In the genomic region with DNA sequence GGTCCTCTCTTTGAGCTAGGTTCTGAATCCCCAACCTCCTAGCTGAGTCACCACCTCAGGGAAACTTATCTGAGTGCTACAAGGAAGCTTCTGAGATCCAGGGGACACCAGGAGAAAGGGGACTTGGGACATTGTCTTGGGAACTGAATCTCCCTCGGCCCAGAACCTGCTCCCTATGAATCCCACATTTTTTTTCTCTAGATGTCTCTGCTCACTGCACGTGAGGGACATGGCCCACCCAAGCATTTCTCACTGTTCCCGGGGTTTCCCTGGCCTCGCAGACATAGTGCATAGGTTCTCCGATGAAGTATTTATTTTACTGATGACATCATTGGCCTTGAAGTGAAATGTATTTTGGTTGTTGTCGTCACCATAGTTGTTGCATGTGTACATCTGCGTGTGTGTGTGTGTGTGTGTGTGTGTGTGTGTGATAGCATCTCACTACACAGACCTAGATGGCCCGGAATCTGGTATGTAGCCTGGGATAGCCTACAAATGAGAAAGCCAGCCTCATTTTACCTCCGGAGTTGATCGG, we compare ENCODE assay signal across 12 mouse cellular contexts. TPM values are rescaled to one million over a fixed set of nuclear protein-coding genes. Genes with fewer than 3 reads are reported as not detected.
A peak's percentile ranks its signal among the peaks of the same experiment; 100 is the strongest.
DNase-seq lines count a peak whose midpoint lies in the region; ATAC-seq and TF ChIP-seq lines count a peak whose summit lies in the region.
"Had no signal": no experiment of that assay in that cellular context is flagged by ENCODE, and none has a peak within 500 bp of the region (broad histone marks: within the 10 kb centered on the region; RNA-seq: fewer than 3 reads in every experiment).

No protein-coding gene starts in this region.

- TF ChIP-seq RAD21 in CH12.LX (IDR thresholded peaks at IDR 0.05; ENCODE audit: low read depth, low read length) = no peak

- H3K27me3 ChIP-seq in forebrain, embryonic 13.5 days = no peaks in the 10 kb centered on the region
- no peaks in the 10 kb centered on the region for H3K27me3 ChIP-seq in forebrain, embryonic 11.5 days (ENCODE audit: control insufficient read depth, insufficient read depth, low read length)
- no peaks in the 10 kb centered on the region for H3K27me3 ChIP-seq in intestine, embryonic 14.5 days (replicated peaks; ENCODE audit: control insufficient read depth, insufficient read depth, low read length)
- H3K27me3 ChIP-seq in intestine, postnatal 0 days (replicated peaks; ENCODE audit: control insufficient read depth, insufficient read depth, low read length) = no peaks in the 10 kb centered on the region
- H3K27me3 ChIP-seq in CH12.LX (replicated peaks) = no peaks in the 10 kb centered on the region
- H3K27me3 ChIP-seq in intestine, embryonic 16.5 days (replicated peaks; ENCODE audit: control insufficient read depth, insufficient read depth, low read length) = no peaks in the 10 kb centered on the region

- no peak for DNase-seq in forebrain, embryonic 11.5 days (ENCODE audit: low spot score)
- peak; percentile 48 for DNase-seq in intestine, embryonic 14.5 days (ENCODE audit: low spot score)
- DNase-seq in CH12.LX (ENCODE audit: extremely low read depth) = no peak
- no peak for DNase-seq in embryo, embryonic 11 days
- no peak for DNase-seq in retina, embryonic 14.5 days (ENCODE audit: low spot score)

- H3K4me3 ChIP-seq in forebrain, embryonic 13.5 days = no peak overlapping the region
- H3K4me3 ChIP-seq in forebrain, embryonic 11.5 days (ENCODE audit: low read depth, low read length) = no peak overlapping the region
- no peak overlapping the region for H3K4me3 ChIP-seq in intestine, embryonic 14.5 days (ENCODE audit: low read depth, low read length)
- no peak overlapping the region for H3K4me3 ChIP-seq in intestine, postnatal 0 days (ENCODE audit: low read depth, low read length)
- H3K4me3 ChIP-seq in CH12.LX (replicated peaks in 1 of 3; ENCODE audit: low read depth in 2 of 3, low read length in 2 of 3, poor library complexity in 1 of 3) = no peak overlapping the region
- H3K4me3 ChIP-seq in intestine, embryonic 16.5 days (ENCODE audit: low read length) = no peak overlapping the region
- H3K4me3 ChIP-seq: erythroblast, embryonic 14.5 days had no signal

- H3K79me2 ChIP-seq in CH12.LX (replicated peaks; ENCODE audit: control insufficient read depth, extremely low read depth, insufficient read depth, poor library complexity, severe bottlenecking) = no peaks in the 10 kb centered on the region

- no peak for ATAC-seq in forebrain, embryonic 13.5 days
- ATAC-seq in forebrain, embryonic 11.5 days (replicated peaks; ENCODE audit: low FRiP score) = no peak
- no peak for ATAC-seq in intestine, embryonic 14.5 days (replicated peaks; ENCODE audit: low FRiP score, low TSS enrichment, low read depth)
- ATAC-seq in intestine, postnatal 0 days = no peak
- no peak for ATAC-seq in intestine, embryonic 16.5 days

- 0 out of 2 replicates have a peak overlapping the region, but pooled peaks have one; percentile 43 for H3K4me2 ChIP-seq in forebrain, embryonic 13.5 days
- no peak overlapping the region for H3K4me2 ChIP-seq in forebrain, embryonic 11.5 days (ENCODE audit: low read depth, low read length, severe bottlenecking)
- H3K4me2 ChIP-seq in intestine, embryonic 14.5 days (ENCODE audit: low read length) = no peak overlapping the region
- H3K4me2 ChIP-seq in intestine, postnatal 0 days (replicated peaks; ENCODE audit: low read depth) = no peak overlapping the region
- peak overlapping the region; percentile 63; the same call in 1 of the 2 replicates for H3K4me2 ChIP-seq in CH12.LX (ENCODE audit: insufficient read depth, low read depth, poor library complexity, severe bottlenecking)
- H3K4me2 ChIP-seq in intestine, embryonic 16.5 days (ENCODE audit: low read depth, low read length) = no peak overlapping the region

- no peak overlapping the region; the same call in 1 of the 2 replicates for H3K27ac ChIP-seq in forebrain, embryonic 13.5 days
- no peak overlapping the region for H3K27ac ChIP-seq in forebrain, embryonic 11.5 days (ENCODE audit: low read depth, low read length)
- H3K27ac ChIP-seq in intestine, embryonic 14.5 days (ENCODE audit: low read depth) = 0 out of 2 replicates have a peak overlapping the region, but pooled peaks have one; percentile 14
- H3K27ac ChIP-seq in intestine, postnatal 0 days (ENCODE audit: low read depth, low read length) = no peak overlapping the region
- H3K27ac ChIP-seq in CH12.LX (ENCODE audit: insufficient read depth, low read depth) = no peak overlapping the region
- H3K27ac ChIP-seq in intestine, embryonic 16.5 days (ENCODE audit: low read length) = peak overlapping the region; percentile 40; the same call in 1 of the 2 replicates

- no peak; the same call in 1 of the 2 replicates for TF ChIP-seq EP300 in CH12.LX (IDR thresholded peaks at IDR 0.05; ENCODE audit: low read length)

- peaks cover 90% of the 10 kb centered on the region for H3K4me1 ChIP-seq in forebrain, embryonic 13.5 days
- H3K4me1 ChIP-seq in forebrain, embryonic 11.5 days (replicated peaks; ENCODE audit: control insufficient read depth, insufficient read depth, low read length) = peaks cover 50% of the 10 kb centered on the region
- H3K4me1 ChIP-seq in intestine, embryonic 14.5 days (replicated peaks; ENCODE audit: control insufficient read depth, insufficient read depth, low read length) = peaks cover 75% of the 10 kb centered on the region
- H3K4me1 ChIP-seq in intestine, postnatal 0 days (replicated peaks; ENCODE audit: control insufficient read depth, insufficient read depth, low read length) = peaks cover 34% of the 10 kb centered on the region
- peaks cover 71 to 98% of the 10 kb centered on the region in 2 experiments for H3K4me1 ChIP-seq in CH12.LX (ENCODE audit: control insufficient read depth in 1 of 2, insufficient read depth in 2 of 2)
- H3K4me1 ChIP-seq in intestine, embryonic 16.5 days (ENCODE audit: control insufficient read depth, insufficient read depth, low read length) = peaks cover 93% of the 10 kb centered on the region

- dilution Hi-C loops in CH12.LX (cut with MboI; ENCODE audit: extremely low pct_ligation_motif_present, extremely low pct_unique_long_range_greater_than_20kb, low sequenced_read_pairs) = no loop called here

- no peak overlapping the region for H3K9ac ChIP-seq in forebrain, embryonic 13.5 days
- H3K9ac ChIP-seq in forebrain, embryonic 11.5 days (ENCODE audit: low read length) = no peak overlapping the region
- H3K9ac ChIP-seq in intestine, embryonic 14.5 days (ENCODE audit: low read length) = no peak overlapping the region
- no peak overlapping the region for H3K9ac ChIP-seq in intestine, postnatal 0 days (ENCODE audit: low read depth, low read length)
- H3K9ac ChIP-seq in CH12.LX (ENCODE audit: insufficient read depth, low read depth) = no peak overlapping the region
- no peak overlapping the region for H3K9ac ChIP-seq in intestine, embryonic 16.5 days (ENCODE audit: low read depth, low read length)

- 87% methylated on average over 10 of the region's 10 CpGs for WGBS in forebrain, embryonic 13.5 days
- WGBS in forebrain, embryonic 11.5 days = 88% methylated on average over 10 of the region's 10 CpGs
- WGBS in intestine, embryonic 14.5 days = 74% methylated on average over 10 of the region's 10 CpGs
- WGBS in intestine, postnatal 0 days = 61% methylated on average over 10 of the region's 10 CpGs
- WGBS in intestine, embryonic 16.5 days = 77% methylated on average over 10 of the region's 10 CpGs

- peaks cover 6% of the 10 kb centered on the region for H3K36me3 ChIP-seq in forebrain, embryonic 13.5 days (ENCODE audit: poor library complexity, severe bottlenecking)
- no peaks in the 10 kb centered on the region for H3K36me3 ChIP-seq in forebrain, embryonic 11.5 days (ENCODE audit: control insufficient read depth, insufficient read depth, low read length)
- H3K36me3 ChIP-seq in intestine, embryonic 14.5 days (ENCODE audit: control insufficient read depth, insufficient read depth, low read length) = peaks cover under 1% of the 10 kb centered on the region
- peaks cover 5% of the 10 kb centered on the region for H3K36me3 ChIP-seq in intestine, postnatal 0 days (ENCODE audit: control insufficient read depth, insufficient read depth)
- H3K36me3 ChIP-seq in CH12.LX (replicated peaks in 1 of 2; ENCODE audit: control insufficient read depth in 1 of 2, insufficient read depth in 1 of 2, low read length in 1 of 2) = peaks cover 0 to 21% of the 10 kb centered on the region in 2 experiments
- H3K36me3 ChIP-seq in intestine, embryonic 16.5 days (ENCODE audit: control insufficient read depth, insufficient read depth, low read length) = no peaks in the 10 kb centered on the region

- in situ Hi-C loops in CH12.LX (cut with MboI; ENCODE audit: low pct_ligation_motif_present, low pct_unique_long_range_greater_than_20kb, low sequenced_read_pairs) = loop anchor here (5.0 kb wide), 1 partner anchor 34 kb away; no protein-coding TSS in a partner anchor

- H3K9me3 ChIP-seq in forebrain, embryonic 13.5 days (replicated peaks) = no peaks in the 10 kb centered on the region
- H3K9me3 ChIP-seq in forebrain, embryonic 11.5 days (ENCODE audit: control insufficient read depth, low read length) = no peaks in the 10 kb centered on the region
- H3K9me3 ChIP-seq in intestine, embryonic 14.5 days (ENCODE audit: control insufficient read depth, low read length) = no peaks in the 10 kb centered on the region
- no peaks in the 10 kb centered on the region for H3K9me3 ChIP-seq in intestine, postnatal 0 days (ENCODE audit: control insufficient read depth)
- H3K9me3 ChIP-seq in CH12.LX (replicated peaks; ENCODE audit: low read length) = no peaks in the 10 kb centered on the region
- H3K9me3 ChIP-seq in intestine, embryonic 16.5 days (ENCODE audit: control insufficient read depth, low read length) = no peaks in the 10 kb centered on the region

- no peak for TF ChIP-seq CTCF in intestine, postnatal 0 days (IDR thresholded peaks at IDR 0.05; ENCODE audit: low read depth)
- TF ChIP-seq CTCF in CH12.LX (conservative IDR thresholded peaks at IDR 0.05 in 1 of 2, IDR thresholded peaks at IDR 0.05 in 1 of 2; ENCODE audit: low read depth in 2 of 2, low read length in 2 of 2) = no peak

- TF ChIP-seq POLR2A in CH12.LX (IDR thresholded peaks at IDR 0.05; ENCODE audit: low read depth, low read length) = no peak

RNA-seq across cellular contexts. Expression of gene Bcl9l, which starts 13.3 kb away (rescaled TPM):
- polyA plus RNA-seq in forebrain, embryonic 13.5 days (2015; fragmentation: Nextera tagmentation; extraction: Ambion mirVana) = 8.6 and 9.1 TPM in 2 replicates
- 8.7 and 10.6 TPM in 2 replicates for polyA plus RNA-seq in forebrain, embryonic 11.5 days (2014; fragmentation: Nextera tagmentation; extraction: Ambion mirVana)
- polyA plus RNA-seq in intestine, embryonic 14.5 days (2014; fragmentation: Nextera tagmentation; extraction: Ambion mirVana) = 10.2 TPM in 2 replicates
- 4.8 and 4.9 TPM in 2 replicates for polyA plus RNA-seq in intestine, postnatal 0 days (2015; fragmentation: Nextera tagmentation; extraction: Ambion mirVana)
- 0.88 and 1.6 TPM in 2 replicates for total RNA-seq in CH12.LX (2012; rRNA removed)
- 0.08 and 0.67 TPM in 2 replicates for total RNA-seq in CH12.LX (2014; rRNA removed)
- polyA plus RNA-seq in CH12.LX (2012; ENCODE audit: insufficient read length, low read depth) = 6.2 and 7.5 TPM in 2 replicates
- polyA plus RNA-seq in intestine, embryonic 16.5 days (2015; fragmentation: Nextera tagmentation; extraction: Ambion mirVana) = 5.1 and 5.9 TPM in 2 replicates

RNA-seq across cellular contexts. Expression of gene Upk2, which starts 41.1 kb away (rescaled TPM):
- polyA plus RNA-seq in forebrain, embryonic 13.5 days (2015; fragmentation: Nextera tagmentation; extraction: Ambion mirVana) = not detected in 2 replicates
- not detected in 2 replicates for polyA plus RNA-seq in forebrain, embryonic 11.5 days (2014; fragmentation: Nextera tagmentation; extraction: Ambion mirVana)
- polyA plus RNA-seq in intestine, embryonic 14.5 days (2014; fragmentation: Nextera tagmentation; extraction: Ambion mirVana) = 2.1 and 2.3 TPM in 2 replicates
- not detected in 2 replicates for polyA plus RNA-seq in intestine, postnatal 0 days (2015; fragmentation: Nextera tagmentation; extraction: Ambion mirVana)
- not detected in 2 replicates for total RNA-seq in CH12.LX (2012; rRNA removed)
- not detected in 2 replicates for total RNA-seq in CH12.LX (2014; rRNA removed)
- not detected in 2 replicates for polyA plus RNA-seq in CH12.LX (2012; ENCODE audit: insufficient read length, low read depth)
- polyA plus RNA-seq in intestine, embryonic 16.5 days (2015; fragmentation: Nextera tagmentation; extraction: Ambion mirVana) = 0.61 and 0.80 TPM in 2 replicates
- polyA plus RNA-seq: erythroblast, embryonic 14.5 days had no signal

RNA-seq across cellular contexts. Expression of gene Foxr1, which starts 54.9 kb away (rescaled TPM):
- not detected in 2 replicates for polyA plus RNA-seq in forebrain, embryonic 13.5 days (2015; fragmentation: Nextera tagmentation; extraction: Ambion mirVana)
- not detected in 2 replicates for polyA plus RNA-seq in forebrain, embryonic 11.5 days (2014; fragmentation: Nextera tagmentation; extraction: Ambion mirVana)
- polyA plus RNA-seq in intestine, embryonic 14.5 days (2014; fragmentation: Nextera tagmentation; extraction: Ambion mirVana) = not detected in 2 replicates
- not detected in 2 replicates for polyA plus RNA-seq in intestine, postnatal 0 days (2015; fragmentation: Nextera tagmentation; extraction: Ambion mirVana)
- total RNA-seq in CH12.LX (2012; rRNA removed) (0.08 and 0.21 TPM in 2 replicates), CH12.LX (2014; rRNA removed) (not detected in 2 replicates)
- 1.4 and 1.5 TPM in 2 replicates for polyA plus RNA-seq in CH12.LX (2012; ENCODE audit: insufficient read length, low read depth)
- not detected in 2 replicates for polyA plus RNA-seq in intestine, embryonic 16.5 days (2015; fragmentation: Nextera tagmentation; extraction: Ambion mirVana)
- total RNA-seq: gastrocnemius, postnatal 25 days had no signal
- polyA plus RNA-seq: erythroblast, embryonic 14.5 days; kidney, postnatal 0 days; small intestine, adult 2 months had no signal

Comparison
In these comparisons a context has a peak if more than half of its experiments do, and no peak if none do; other contexts are left out.
1. H3K27ac ChIP-seq: peak in intestine, embryonic 14.5 days (single experiment) and intestine, embryonic 16.5 days (single experiment); none in forebrain, embryonic 13.5 days (single experiment), forebrain, embryonic 11.5 days (single experiment), intestine, postnatal 0 days (single experiment) and CH12.LX (single experiment).
2. H3K4me2 ChIP-seq: peak in forebrain, embryonic 13.5 days (single experiment) and CH12.LX (single experiment); none in forebrain, embryonic 11.5 days (single experiment), intestine, embryonic 14.5 days (single experiment), intestine, postnatal 0 days (single experiment) and intestine, embryonic 16.5 days (single experiment).